Mouse (Mus musculus) midbrain, embryonic 16.5 days (tissue): ENCODE measurements around the gene Lhb. TPM values are rescaled to one million over a fixed set of nuclear protein-coding genes. Genes with fewer than 3 reads are reported as not detected.

Source experiments
- ATAC-seq: fragments of 200-750 bp; cut with Nextera tagmentation; 2 replicates; pipeline ENCODE4 v1.8.0; 2017; ENCODE audit warnings: moderate TSS enrichment
- H3K27ac ChIP-seq: fragments of 300-500 bp; sonication (generic); 2 replicates; pipeline ENCODE4 v1.5.1; 2014; ENCODE audit warnings: mild to moderate bottlenecking, low read length, mixed read lengths
- H3K27me3 ChIP-seq: fragments of 300-500 bp; sonication (generic); 2 replicates; pipeline ENCODE4 v1.6.1; 2014; ENCODE audit warnings: low read depth, low read length, mixed read lengths; ENCODE audit not compliant: control insufficient read depth, insufficient read depth
- H3K36me3 ChIP-seq: fragments of 300-500 bp; sonication (generic); 2 replicates; pipeline ENCODE4 v1.6.1; 2014; ENCODE audit warnings: mild to moderate bottlenecking, low read length, moderate library complexity, mixed read lengths; ENCODE audit not compliant: control insufficient read depth, insufficient read depth
- H3K4me1 ChIP-seq: fragments of 300-500 bp; sonication (generic); 2 replicates; pipeline ENCODE4 v1.6.1; 2014; ENCODE audit warnings: mild to moderate bottlenecking, low read length, mixed read lengths; ENCODE audit not compliant: control insufficient read depth, insufficient read depth
- H3K4me2 ChIP-seq: fragments of 300-500 bp; sonication (generic); 2 replicates; pipeline ENCODE4 v1.6.1; 2014; ENCODE audit warnings: mild to moderate bottlenecking, low read length, mixed read lengths
- H3K4me3 ChIP-seq: fragments of 300-500 bp; sonication (generic); 2 replicates; pipeline ENCODE4 v1.5.1; 2014; ENCODE audit warnings: low read depth, mild to moderate bottlenecking, low read length, moderate library complexity, mixed read lengths
- H3K9ac ChIP-seq: fragments of 300-500 bp; sonication (generic); 2 replicates; pipeline ENCODE4 v1.6.1; 2014; ENCODE audit warnings: low read depth, low read length, mixed read lengths
- H3K9me3 ChIP-seq: fragments of 300-500 bp; sonication (generic); replicated peaks from 2 replicates; pipeline ENCODE4 v1.6.1; 2014; ENCODE audit warnings: mild to moderate bottlenecking, low read length, mixed read lengths; ENCODE audit not compliant: control insufficient read depth, poor library complexity, severe bottlenecking
- WGBS: fragments of 180-500 bp; shearing (Covaris S2); extraction: QIAGEN DNeasy Blood & Tissue Kit; methylation state at CpG from one replicate; pipeline ENCODE4 v1.1.7; 2014; 5-methylcytosine and 5-hydroxymethylcytosine counted together
- polyA plus RNA-seq: library from polyadenylated mRNA; unstranded; fragments of >200 nt; fragmentation: Nextera tagmentation; extraction: Ambion mirVana; gene quantifications from 2 replicates; pipeline ENCODE4 v1.2.1, GENCODE M21; 2015

Gene Lhb
- polyA plus RNA-seq, 1 experiment from 2014 or later: 0.39 TPM

- no peak for ATAC-seq
- H3K9ac ChIP-seq: no peak overlapping the region
- 94% methylated on average over 14 of the region's 14 CpGs for WGBS
- H3K9me3 ChIP-seq: no peaks in the 10 kb centered on the region
- H3K4me3 ChIP-seq: no peak overlapping the region
- H3K36me3 ChIP-seq: peaks cover 40% of the 10 kb centered on the region
- H3K4me1 ChIP-seq: no peaks in the 10 kb centered on the region
- H3K4me2 ChIP-seq: no peak overlapping the region
- H3K27ac ChIP-seq: no peak overlapping the region
- peaks cover 46% of the 10 kb centered on the region for H3K27me3 ChIP-seq
These were observed 574 bp downstream of the Lhb start for GRCm38 (mm10) chr7:45421194-45421593.

GRCm38 (mm10) chr7:45426556-45426955, 5.9 kb downstream of the Lhb start:
- no peaks in the 10 kb centered on the region for H3K4me1 ChIP-seq
- no peak overlapping the region for H3K27ac ChIP-seq
- no peak overlapping the region for H3K4me2 ChIP-seq
- WGBS: 96% methylated on average over 8 of the region's 8 CpGs
- no peak for ATAC-seq
- H3K27me3 ChIP-seq: no peaks in the 10 kb centered on the region
- H3K4me3 ChIP-seq: no peak overlapping the region
- H3K36me3 ChIP-seq: peaks cover 58% of the 10 kb centered on the region
- H3K9ac ChIP-seq: no peak overlapping the region
- H3K9me3 ChIP-seq: no peaks in the 10 kb centered on the region

GRCm38 (mm10) chr7:45433835-45434202, 13.2 kb downstream of the Lhb start:
- Histone ChIP-seq H3K4me3 (peak overlapping the region; percentile 87), H3K9me3 (no peaks in the 10 kb centered on the region), H3K27ac (peak overlapping the region; percentile 87), H3K27me3 (no peaks in the 10 kb centered on the region), H3K9ac (peak overlapping the region; percentile 85), H3K36me3 (peaks cover 10% of the 10 kb centered on the region; the same call in 1 of the 2 replicates), H3K4me1 (peaks cover 30% of the 10 kb centered on the region), H3K4me2 (peak overlapping the region; percentile 90)
- 2% methylated on average over 7 of the region's 7 CpGs for WGBS
- no peak; the same call in none of the 2 replicates for ATAC-seq

DNA sequence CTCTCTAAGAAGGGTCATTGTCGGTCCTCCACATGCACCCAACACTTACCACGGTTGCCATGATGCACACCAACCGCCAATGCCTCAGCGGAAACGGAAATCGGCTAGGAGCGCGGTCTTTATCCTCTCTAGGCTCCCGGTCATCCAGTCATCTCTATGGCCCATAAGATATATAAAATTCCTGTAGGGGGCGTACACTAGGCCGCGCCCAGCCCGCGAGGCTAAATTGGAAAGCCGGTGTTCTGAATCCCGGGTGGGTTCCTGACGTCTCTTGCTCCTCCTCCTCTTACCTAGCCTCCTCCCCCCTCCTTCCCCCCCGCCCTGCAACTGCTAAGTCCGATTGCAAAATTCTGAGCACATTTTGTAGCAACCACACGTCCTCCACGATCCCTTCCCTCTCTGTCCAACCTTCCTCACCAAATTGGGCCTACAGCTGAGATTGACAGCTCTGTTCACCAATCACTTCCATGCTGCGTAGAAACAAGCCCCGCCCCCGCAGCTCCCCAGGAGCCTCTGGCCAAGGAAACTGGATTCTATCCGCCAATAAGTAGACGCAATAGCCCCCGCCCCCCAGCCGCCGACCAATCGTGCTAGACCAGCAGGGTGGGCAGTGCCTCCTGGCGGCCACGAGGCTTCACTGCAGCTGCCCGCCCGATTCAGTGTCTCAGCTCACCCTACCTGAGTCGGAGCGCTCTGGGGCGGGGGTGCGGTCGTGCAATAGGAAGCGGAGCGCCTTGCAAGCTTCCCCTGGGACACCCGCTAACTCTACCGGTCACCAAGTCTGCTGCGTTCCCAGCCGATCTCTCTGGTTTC, 13.8 kb downstream of the Lhb start, which contains the start of gene Gys1:
Gene Gys1, plus strand, starts transcription at position 642 of the 813 bp plus-strand sequence.
- ATAC-seq: peak; percentile 97
- H3K27me3 ChIP-seq: no peaks in the 10 kb centered on the region
- H3K4me2 ChIP-seq: peak within 1 kb of the TSS; percentile 90
- peak within 1 kb of the TSS; percentile 87 for H3K27ac ChIP-seq
- H3K36me3 ChIP-seq: peaks cover 5% of the 10 kb centered on the region; the same call in 1 of the 2 replicates
- under 1% methylated on average over 44 of the region's 45 CpGs for WGBS
- peak within 1 kb of the TSS; percentile 85 for H3K9ac ChIP-seq
- peak within 1 kb of the TSS; percentile 87 for H3K4me3 ChIP-seq
- H3K4me1 ChIP-seq: peaks cover 30% of the 10 kb centered on the region
- H3K9me3 ChIP-seq: no peaks in the 10 kb centered on the region

GRCm38 (mm10) chr7:45435038-45435437, 14.4 kb downstream of the Lhb start:
- H3K27ac ChIP-seq: peak overlapping the region; percentile 66
- no peaks in the 10 kb centered on the region for H3K9me3 ChIP-seq
- peak overlapping the region; percentile 80 for H3K9ac ChIP-seq
- H3K4me3 ChIP-seq: peak overlapping the region; percentile 61
- H3K4me2 ChIP-seq: peak overlapping the region; percentile 88
- ATAC-seq: peak; percentile 36
- WGBS: 2% methylated on average over 16 of the region's 16 CpGs
- no peaks in the 10 kb centered on the region; the same call in 1 of the 2 replicates for H3K36me3 ChIP-seq
- H3K4me1 ChIP-seq: peaks cover 30% of the 10 kb centered on the region
- no peaks in the 10 kb centered on the region for H3K27me3 ChIP-seq

- Histone ChIP-seq H3K9me3 (no peaks in the 10 kb centered on the region), H3K27ac (no peak overlapping the region), H3K4me3 (no peak overlapping the region), H3K36me3 (peaks cover 2% of the 10 kb centered on the region), H3K4me2 (no peak overlapping the region), H3K27me3 (no peaks in the 10 kb centered on the region), H3K9ac (no peak overlapping the region), H3K4me1 (peaks cover 30% of the 10 kb centered on the region)
- ATAC-seq: no peak
- 90% methylated on average over 5 of the region's 5 CpGs for WGBS
These were observed 15.8 kb downstream of the Lhb start for GRCm38 (mm10) chr7:45436444-45436843.

GRCm38 (mm10) chr7:45437046-45437445, 16.4 kb downstream of the Lhb start:
- no peak overlapping the region for H3K9ac ChIP-seq

GRCm38 (mm10) chr7:45437521-45438276, 17.1 kb downstream of the Lhb start, which contains the start of gene Ruvbl2:
TSS of gene Ruvbl2 (minus strand) at chr7:45438096.
- no peak within 1 kb of the TSS for H3K27ac ChIP-seq
- peak within 1 kb of the TSS; percentile 27; the same call in 1 of the 2 replicates for H3K4me2 ChIP-seq
- H3K9me3 ChIP-seq: no peaks in the 10 kb centered on the region
- H3K36me3 ChIP-seq: peaks cover 2% of the 10 kb centered on the region
- H3K4me3 ChIP-seq: no peak within 1 kb of the TSS
- H3K4me1 ChIP-seq: peaks cover 28% of the 10 kb centered on the region
- ATAC-seq: no peak
- 26% methylated on average over 19 of the region's 19 CpGs for WGBS
- no peaks in the 10 kb centered on the region for H3K27me3 ChIP-seq
- H3K9ac ChIP-seq: no peak within 1 kb of the TSS

More at GRCm38 (mm10) chr7:45437046-45437445, 16.4 kb downstream of the Lhb start:
- Histone ChIP-seq H3K27ac (no peak overlapping the region), H3K36me3 (peaks cover 2% of the 10 kb centered on the region), H3K4me2 (no peak overlapping the region), H3K4me3 (no peak overlapping the region), H3K27me3 (no peaks in the 10 kb centered on the region), H3K4me1 (peaks cover 30% of the 10 kb centered on the region), H3K9me3 (no peaks in the 10 kb centered on the region)
- 28% methylated on average over 6 of the region's 6 CpGs for WGBS
- no peak for ATAC-seq
